Mouse (Mus musculus) forebrain, embryonic 11.5 days (tissue): ENCODE data around the gene Optc. TPM values are rescaled to one million over a fixed set of nuclear protein-coding genes. Genes with fewer than 3 reads are reported as not detected.
A peak's percentile ranks its signal among the peaks of the same experiment; 100 is the strongest.

ENCODE experiments used
- ATAC-seq: fragments of 200-750 bp; cut with Nextera tagmentation; replicated peaks from 2 replicates; pipeline ENCODE4 v1.8.0; 2017; ENCODE audit warnings: moderate TSS enrichment; ENCODE audit not compliant: low FRiP score
- DNase-seq: peaks from one replicate; pipeline ENCODE4 v3.0.0-alpha.2; 2017; ENCODE audit warnings: low spot score
- H3K27ac ChIP-seq: fragments of 300-500 bp; sonication (generic); 2 replicates; pipeline ENCODE4 v1.5.1; 2014; ENCODE audit warnings: low read depth, low read length
- H3K27me3 ChIP-seq: fragments of 300-500 bp; sonication (generic); 2 replicates; pipeline ENCODE4 v1.6.1; 2014; ENCODE audit warnings: mild to moderate bottlenecking, low read length, mixed read lengths; ENCODE audit not compliant: control insufficient read depth, insufficient read depth
- H3K36me3 ChIP-seq: fragments of 300-500 bp; sonication (generic); 2 replicates; pipeline ENCODE4 v1.6.1; 2014; ENCODE audit warnings: mild to moderate bottlenecking, low read length, moderate library complexity, mixed read lengths; ENCODE audit not compliant: control insufficient read depth, insufficient read depth
- H3K4me1 ChIP-seq: fragments of 300-500 bp; sonication (generic); replicated peaks from 2 replicates; pipeline ENCODE4 v1.6.1; 2014; ENCODE audit warnings: low read length, mixed read lengths; ENCODE audit not compliant: control insufficient read depth, insufficient read depth
- H3K4me2 ChIP-seq: fragments of 300-500 bp; sonication (generic); 2 replicates; pipeline ENCODE4 v1.6.1; 2014; ENCODE audit warnings: low read depth, mild to moderate bottlenecking, low read length, moderate library complexity, mixed read lengths; ENCODE audit not compliant: severe bottlenecking
- H3K4me3 ChIP-seq: fragments of 300-500 bp; sonication (generic); 2 replicates; pipeline ENCODE4 v1.5.1; 2014; ENCODE audit warnings: low read depth, low read length
- H3K9ac ChIP-seq: fragments of 300-500 bp; sonication (generic); 2 replicates; pipeline ENCODE4 v1.6.1; 2014; ENCODE audit warnings: low read length
- H3K9me3 ChIP-seq: fragments of 300-500 bp; sonication (generic); 2 replicates; pipeline ENCODE4 v1.6.1; 2016; ENCODE audit warnings: low read length, mixed read lengths; ENCODE audit not compliant: control insufficient read depth
- WGBS: fragments of 180-500 bp; shearing (Covaris S2); extraction: QIAGEN DNeasy Blood & Tissue Kit; methylation state at CpG from one replicate; pipeline ENCODE4 v1.1.7; 2014; 5-methylcytosine and 5-hydroxymethylcytosine counted together
- polyA plus RNA-seq: library from polyadenylated mRNA; unstranded; fragments of >200 nt; fragmentation: Nextera tagmentation; extraction: Ambion mirVana; gene quantifications from 2 replicates; pipeline ENCODE4 v1.2.1, GENCODE M21; 2014

Optc gene
- polyA plus RNA-seq, 1 experiment from 2014 or later = 2.6 TPM

- H3K27me3 ChIP-seq = no peaks in the 10 kb centered on the region; the same call in 1 of the 2 replicates
- peak overlapping the region; percentile 57 for H3K4me2 ChIP-seq
- no peaks in the 10 kb centered on the region; the same call in 1 of the 2 replicates for H3K36me3 ChIP-seq
- ATAC-seq (0 out of 2 replicates have a peak, but pooled peaks have one; percentile 44), DNase-seq (peak; percentile 62)
- peak overlapping the region; percentile 16; the same call in 1 of the 2 replicates for H3K9ac ChIP-seq
- H3K9me3 ChIP-seq = no peaks in the 10 kb centered on the region
- WGBS = 4% methylated on average over 17 of the region's 17 CpGs
- peak overlapping the region; percentile 22 for H3K4me3 ChIP-seq
- peaks cover 13% of the 10 kb centered on the region for H3K4me1 ChIP-seq
- no peak overlapping the region for H3K27ac ChIP-seq
Measured at GRCm38 (mm10) chr1:133854421-133855273, 53.2 kb downstream of the Optc start.

Other genes with a start within 250 kb of the Optc start
- gene Zbed6, start 247.1 kb downstream of the Optc start, polyA plus RNA-seq = not detected in 2 replicates
- gene Gm38394, start 246.7 kb downstream of the Optc start, polyA plus RNA-seq = 6.2 and 7.2 TPM in 2 replicates
- 0.36 and 0.57 TPM in 2 replicates for gene Lax1, start 217.9 kb downstream of the Optc start, polyA plus RNA-seq
- 7.4 and 8.2 TPM in 2 replicates for gene Atp2b4, start 107.0 kb downstream of the Optc start, polyA plus RNA-seq
- 1.2 and 1.4 TPM in 2 replicates for gene Prelp, start 13.4 kb upstream of the Optc start, polyA plus RNA-seq
- gene Fmod, start 129.3 kb upstream of the Optc start, polyA plus RNA-seq = 2.2 and 3.6 TPM in 2 replicates
- 110 TPM in 2 replicates for gene Btg2, start 171.1 kb upstream of the Optc start, polyA plus RNA-seq
- gene Chit1, start 203.2 kb upstream of the Optc start, polyA plus RNA-seq = not detected in 2 replicates